Mouse (Mus musculus) induced T-regulatory cell, adult 2 months (primary cell): ENCODE measurements around the gene Tmem216.

Experiments
- DNase-seq: peaks from one replicate; pipeline ENCODE4 v3.0.0-alpha.2; 2012; ENCODE audit warnings: low read depth

Tmem216 gene

DNA sequence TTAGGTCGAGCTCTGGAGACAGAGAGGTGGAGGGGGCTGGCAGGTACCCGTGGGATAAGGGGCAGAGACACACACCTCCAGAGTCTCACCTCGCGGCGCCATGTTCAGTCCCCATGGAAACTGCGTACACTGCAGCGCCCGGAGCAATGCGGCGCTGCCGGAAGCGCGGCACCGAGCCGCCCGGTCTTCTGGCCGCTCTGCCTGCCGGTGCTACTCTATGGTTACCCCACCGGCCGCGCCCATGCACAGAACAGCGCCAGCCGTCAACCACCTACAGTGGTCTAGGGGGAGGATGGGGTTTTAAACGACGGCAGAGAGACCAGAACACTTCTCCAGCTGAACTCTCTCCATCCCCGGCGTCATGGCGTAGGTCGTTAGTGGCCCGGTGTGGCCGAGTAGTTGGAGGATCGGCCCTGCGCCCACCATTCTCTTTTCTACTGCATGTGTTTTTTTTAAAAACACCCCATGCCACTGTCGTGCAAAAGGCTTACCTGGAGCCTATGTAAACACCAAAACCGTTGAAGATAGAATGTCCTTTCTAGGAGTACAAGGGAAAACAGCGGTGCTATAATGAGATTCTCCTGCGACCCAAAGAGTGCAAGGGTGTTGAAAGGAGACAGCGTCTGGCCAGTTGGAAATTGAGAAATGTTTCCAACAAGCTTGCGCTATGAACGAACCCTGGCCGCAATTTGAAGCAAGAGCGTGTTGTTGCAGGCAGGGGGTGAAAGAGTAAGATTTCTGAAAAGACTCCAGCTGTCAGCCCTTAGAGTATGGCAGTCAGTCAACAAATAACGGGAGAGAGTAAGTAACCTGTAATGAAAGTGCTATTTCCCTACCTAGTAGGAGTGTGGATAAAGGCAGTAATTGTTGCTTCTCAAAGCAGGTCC, at the start of gene Tmem216:
TSS of gene Tmem216 (minus strand) at position 615 of the 887 bp plus-strand sequence.
- DNase-seq, result peak; percentile 86

DNA sequence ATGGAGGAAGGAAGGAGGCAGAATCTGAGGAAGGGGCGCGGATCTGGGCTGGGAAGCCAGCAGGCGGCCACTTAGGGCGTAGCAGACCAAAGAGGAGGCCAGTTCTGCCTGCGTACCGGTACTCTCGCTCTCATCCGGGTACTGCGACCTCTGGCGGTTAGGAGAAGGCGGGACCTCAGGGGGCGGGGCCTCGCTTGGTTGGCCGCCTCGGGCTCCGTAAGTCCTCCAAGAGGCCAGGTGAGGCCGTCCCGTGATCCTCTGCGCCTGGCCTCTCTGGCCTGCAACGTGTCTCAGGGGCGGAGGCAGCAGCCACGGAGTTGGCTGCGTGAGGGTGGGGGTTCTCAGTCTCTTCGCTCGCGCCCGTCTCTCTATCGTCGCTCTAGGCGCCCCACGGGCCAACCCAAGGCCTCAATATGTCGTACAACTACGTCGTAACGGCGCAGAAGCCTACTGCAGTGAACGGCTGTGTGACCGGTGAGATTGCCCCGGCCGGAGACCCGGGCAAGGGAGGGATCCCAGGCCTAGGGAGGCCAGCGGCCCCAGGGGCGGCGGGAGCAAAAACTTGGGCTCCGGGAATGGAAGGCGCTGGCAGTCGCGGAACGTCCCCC, 49.4 kb upstream of the Tmem216 start, which contains the start of the genes Ddb1 and Tkfc:
TSS of gene Ddb1 (plus strand) at position 35 of the 608 bp plus-strand sequence.
TSS of gene Tkfc (minus strand) at position 362 of the 608 bp plus-strand sequence.
- DNase-seq, result peak; percentile 99

DNA sequence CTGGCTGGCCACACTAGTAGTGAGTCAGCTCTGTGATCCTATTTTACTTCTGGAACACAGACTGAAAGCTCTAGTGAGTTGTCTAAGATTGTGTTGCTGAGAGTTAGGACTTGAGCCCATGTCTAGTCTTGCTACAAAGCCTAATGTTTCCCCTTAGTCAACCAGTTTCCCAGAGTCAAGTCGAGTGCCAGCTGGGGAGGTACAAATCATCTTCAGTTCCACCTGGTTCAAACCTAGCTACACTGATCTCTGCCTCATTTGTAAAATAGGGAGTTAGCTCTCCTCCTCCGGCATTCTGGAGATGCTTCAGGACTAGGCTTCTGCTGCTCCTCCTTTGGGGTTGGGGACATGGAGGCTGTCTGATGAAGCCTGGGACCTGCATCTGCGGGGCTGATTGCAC, 48.5 kb upstream of the Tmem216 start:
- no peak for DNase-seq

DNA sequence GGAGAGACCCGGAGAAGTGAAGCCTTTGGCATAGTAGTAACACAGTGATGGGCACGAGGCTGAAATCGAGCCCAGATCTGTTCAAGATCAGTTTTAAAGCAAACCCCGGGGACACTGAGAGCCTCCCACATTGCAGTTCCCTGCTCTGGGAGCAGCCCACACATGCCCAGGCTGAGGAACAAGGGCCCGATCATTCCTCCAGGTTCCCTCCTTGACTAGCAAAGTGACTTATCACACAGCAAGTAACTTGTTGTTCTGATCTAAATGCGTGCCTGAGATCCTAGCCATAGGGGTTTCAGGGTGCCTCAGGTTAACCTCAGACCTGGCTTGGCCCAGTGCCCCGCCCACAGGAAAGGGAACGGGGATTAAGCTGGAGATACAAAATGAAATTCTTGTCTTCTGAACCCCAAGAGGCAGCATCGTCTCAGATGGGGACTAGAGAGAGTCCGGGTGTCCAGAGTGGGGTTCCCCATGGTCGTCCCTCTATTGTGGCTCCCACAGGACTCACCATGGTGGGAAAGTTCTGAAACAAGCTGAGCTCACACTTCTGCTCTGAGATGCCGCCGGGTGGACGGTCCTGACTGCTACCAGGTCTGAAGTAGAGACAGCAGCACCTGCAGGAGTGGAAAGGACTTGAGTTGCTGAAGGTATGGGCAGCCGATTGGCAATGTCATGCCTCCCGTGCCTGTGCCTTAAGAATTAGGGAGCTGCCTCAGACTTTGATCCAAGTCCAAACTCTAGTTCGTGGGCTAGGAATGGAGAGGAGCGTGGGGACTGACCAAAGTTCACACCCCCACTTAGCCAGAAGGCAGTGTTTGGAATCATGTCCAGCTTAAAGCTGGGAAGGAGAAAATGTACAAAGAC, 47.9 kb upstream of the Tmem216 start:
- peak; percentile 41 for DNase-seq

DNA sequence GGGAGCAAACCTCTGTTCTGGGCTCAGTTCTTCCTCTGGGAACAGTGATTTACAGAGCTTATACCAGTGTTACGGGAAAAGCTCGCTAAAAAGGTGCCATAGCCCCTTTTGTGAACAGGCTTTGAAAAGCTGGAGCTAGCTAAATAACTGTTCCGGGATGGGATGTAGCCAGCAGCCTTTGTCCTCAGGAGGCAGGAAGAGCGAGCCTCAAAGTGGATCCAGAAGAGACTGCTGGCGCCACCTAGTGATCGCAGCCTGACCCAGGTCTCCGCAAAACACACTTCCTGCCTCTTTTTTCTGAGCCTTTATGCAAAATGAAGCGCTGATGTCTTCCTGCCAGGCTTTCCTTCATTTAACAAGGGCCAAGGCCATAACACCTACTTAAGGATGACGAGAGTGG, 46.7 kb upstream of the Tmem216 start:
- peak; percentile 96 for DNase-seq

DNA sequence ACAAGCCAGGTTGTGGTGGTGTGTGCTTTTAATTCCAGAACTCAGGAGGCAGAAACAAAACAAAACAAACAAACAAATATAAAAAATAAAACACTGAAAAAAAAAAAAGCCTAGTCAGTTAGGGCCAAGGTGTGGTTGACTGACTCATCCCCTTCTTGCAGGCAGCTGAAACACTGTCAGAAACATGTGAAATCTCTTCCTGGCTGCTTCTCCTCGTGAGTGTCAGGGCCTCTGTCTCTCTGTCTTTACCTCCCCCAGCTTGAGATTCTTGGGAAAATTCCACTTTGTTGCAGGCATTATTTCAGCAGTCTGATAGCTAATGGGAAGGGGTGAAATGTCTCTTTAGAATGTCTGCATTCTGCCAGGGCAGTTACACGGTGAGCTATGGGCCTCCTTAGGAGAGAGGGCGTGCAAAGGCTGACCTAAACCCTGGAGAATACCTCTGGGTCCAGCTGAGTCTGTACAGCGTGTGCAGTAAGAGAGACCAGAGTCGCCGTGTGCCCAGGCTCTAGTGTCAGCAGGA, 46.3 kb upstream of the Tmem216 start:
- no peak for DNase-seq

DNA sequence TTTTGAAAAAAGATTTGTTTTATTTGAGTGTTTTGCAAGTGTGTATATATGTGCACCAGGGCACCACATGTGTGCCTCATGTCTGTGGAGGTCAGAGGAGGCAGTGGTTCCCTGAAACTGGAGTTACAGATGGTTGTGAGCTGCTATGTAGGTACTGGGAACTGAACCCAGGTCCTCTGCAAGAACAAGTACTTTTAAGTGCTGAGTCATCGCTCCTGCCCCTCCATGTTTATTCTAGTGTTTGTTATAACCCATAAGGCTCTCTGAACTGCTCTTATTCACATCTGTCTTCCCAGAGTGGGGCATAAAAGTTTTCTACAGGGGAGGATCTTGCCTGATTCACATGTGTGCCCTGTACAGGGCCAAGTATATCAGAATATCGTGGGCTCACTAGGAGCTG, 43.6 kb upstream of the Tmem216 start:
- DNase-seq, result no peak

DNA sequence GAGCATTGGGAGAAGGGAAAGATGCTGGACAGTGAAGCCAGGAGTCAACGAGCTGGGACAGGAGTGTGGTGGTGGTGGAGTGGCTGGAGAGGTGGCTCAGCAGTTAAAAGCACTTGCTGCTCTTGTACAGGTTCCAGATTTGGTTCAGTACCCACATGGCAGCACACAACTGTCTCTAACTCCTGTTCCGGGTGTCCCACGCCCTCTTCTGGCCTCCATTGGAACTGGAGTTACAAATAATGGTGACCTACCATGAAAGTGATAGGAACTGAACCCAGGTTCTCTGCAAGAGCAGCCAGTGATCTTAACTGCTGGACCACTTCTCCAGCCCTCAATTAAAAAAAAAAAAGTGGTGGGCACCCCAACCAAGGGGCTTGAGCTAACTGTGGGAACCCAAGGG, 42.1 kb upstream of the Tmem216 start:
- peak; percentile 59 for DNase-seq

DNA sequence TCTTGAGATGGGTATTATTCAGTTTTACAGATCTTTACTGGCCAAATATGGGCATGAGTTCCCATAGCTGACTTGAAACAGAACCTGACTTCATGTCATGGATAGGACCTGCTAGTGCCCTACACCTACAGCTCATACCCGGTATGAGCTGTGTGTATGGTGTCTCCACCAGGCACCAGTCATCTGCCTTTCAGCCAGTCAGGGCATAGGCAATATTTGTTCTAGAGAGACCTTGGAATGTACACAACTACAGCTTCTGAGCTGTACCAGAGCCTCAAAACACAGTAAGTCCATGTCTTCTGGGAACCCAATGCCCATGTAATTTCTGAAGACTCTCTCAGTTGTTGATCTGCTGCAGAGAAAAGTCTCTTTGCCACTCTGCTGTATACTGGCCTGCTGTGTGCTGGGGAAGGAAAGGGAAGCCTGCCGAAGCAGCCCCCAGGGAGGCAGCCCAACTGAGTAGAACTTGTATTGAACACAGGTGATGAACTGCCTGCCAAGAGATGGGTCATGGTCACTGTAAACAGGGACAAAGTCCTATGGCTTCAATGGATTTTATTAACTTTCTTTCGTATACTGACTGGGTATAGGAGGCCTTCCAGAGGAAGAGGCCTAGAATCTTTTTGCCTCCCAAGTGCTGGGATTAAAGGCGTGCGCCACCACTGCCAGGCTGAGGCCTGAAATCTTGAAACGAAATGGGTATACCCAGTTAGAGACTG, 35.8 kb upstream of the Tmem216 start:
- DNase-seq, result no peak

DNA sequence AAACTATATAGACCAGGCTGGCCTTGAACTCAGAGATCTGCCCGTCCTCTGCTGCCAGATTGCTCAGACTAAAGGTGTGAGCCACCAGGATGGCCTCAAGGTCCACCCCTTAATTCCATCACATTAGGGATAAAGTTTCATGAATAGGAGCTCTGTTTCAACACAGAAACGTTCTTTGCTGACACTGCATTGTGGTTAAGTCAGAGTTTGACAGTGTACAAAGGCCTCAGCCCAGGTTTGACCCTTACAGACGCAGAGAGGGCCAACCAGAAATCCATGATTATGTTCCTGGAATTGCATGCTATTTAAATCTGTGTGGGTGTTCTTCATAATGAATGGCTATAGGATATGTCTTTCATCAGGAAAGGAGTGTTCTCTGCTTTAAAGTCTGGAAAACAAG, 34.3 kb upstream of the Tmem216 start:
- no peak for DNase-seq

DNA sequence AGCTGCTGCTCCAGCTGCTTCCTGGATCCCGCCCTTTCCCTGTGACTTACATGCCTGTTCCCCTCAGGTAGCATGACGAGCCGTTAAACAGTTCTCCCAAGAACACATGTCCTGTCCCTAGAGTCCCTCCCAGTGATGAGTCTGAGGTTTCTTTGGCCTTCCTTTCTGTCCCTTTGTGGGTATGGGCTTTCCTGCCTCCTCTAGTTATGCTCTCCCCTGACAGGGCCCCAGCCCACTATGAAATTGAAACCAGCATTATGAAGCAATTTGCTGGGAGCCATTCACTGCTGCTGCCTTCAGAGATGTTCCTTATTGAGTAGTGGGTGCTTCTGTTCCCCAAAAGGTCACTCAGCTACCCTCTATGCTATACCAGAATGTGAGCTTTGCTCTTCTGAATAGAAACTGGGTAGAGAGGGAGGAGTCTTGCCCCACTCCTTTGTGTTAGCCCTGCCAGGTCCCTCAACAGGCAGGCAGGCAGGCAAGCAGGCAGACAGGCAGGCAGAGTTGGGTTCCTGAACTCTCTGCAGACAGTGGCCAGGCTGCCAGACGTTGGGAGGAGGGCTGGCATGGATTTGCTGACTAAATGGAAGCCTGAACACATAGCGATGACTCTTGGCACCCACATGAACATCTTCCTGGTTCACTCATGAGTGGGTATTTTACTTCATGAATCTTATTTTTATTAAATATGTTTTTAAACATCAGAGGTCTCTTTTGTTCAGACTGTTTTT, 33.3 kb upstream of the Tmem216 start:
- DNase-seq, result no peak

DNA sequence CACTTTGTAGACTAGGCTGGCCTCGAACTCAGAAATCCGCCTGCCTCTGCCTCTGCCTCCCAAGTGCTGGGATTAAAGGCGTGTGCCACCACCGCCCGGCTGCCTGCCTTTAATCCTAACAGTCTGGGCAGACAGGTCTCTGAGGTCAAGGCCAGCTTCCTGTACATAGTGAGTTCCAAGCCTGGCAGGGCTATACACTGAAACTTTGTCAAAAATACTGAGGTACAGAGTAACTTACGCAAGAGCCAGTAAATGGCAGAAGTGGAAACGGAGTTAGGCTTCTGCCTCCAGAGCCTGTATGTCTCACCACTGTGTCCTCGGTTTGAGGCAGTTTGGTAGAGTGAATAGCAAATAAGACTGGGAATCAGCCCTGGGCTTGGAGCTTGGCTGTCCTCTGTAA, 31.2 kb upstream of the Tmem216 start:
- no peak for DNase-seq

DNA sequence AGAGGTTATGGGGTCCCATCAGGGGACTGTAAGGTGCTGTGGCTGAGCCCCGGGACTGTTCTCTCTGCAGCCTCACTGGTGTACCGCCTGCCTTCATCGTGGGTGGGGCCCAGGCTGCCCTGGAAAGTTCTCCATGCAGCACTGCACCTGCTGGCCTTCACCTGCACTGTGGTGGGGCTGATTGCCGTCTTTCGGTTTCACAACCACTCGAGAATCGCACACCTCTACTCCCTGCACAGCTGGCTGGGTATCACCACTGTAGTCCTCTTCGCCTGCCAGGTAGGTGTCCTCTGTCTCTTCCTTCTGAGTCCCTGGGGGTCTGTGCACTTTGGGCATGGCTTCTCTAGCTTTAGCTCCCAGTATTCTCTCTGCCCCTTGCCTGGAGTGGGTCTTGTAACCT, 29.1 kb upstream of the Tmem216 start:
- DNase-seq, result peak; percentile 24

DNA sequence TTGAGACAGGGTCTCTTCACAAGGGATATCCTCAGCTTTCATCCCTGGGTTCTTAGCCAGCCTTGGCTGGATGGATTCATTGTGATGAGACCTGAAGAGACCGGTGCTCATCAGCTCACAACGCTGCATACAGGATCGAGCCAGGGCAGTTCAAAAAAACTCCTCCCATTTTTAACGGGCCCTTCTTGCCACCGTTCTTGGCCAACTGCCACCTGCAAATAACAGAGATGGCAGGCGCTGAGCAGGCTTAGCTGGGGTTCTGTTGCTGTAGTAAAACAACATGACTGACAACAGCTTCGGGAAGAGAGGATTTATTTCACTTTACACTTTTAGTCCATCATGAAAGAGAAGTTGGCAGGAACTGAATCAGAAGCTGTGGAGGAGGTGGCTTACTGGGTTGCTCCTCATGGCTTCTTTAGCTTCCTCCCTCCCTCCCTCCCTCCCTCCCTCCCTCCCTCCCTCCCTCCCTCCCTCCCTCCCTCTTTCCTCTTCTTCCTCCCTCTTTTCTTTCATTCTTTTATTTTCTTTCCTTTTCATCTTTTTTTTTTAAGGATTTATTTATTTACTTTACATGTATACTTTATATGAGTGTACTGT, 27.6 kb upstream of the Tmem216 start:
- no peak for DNase-seq

DNA sequence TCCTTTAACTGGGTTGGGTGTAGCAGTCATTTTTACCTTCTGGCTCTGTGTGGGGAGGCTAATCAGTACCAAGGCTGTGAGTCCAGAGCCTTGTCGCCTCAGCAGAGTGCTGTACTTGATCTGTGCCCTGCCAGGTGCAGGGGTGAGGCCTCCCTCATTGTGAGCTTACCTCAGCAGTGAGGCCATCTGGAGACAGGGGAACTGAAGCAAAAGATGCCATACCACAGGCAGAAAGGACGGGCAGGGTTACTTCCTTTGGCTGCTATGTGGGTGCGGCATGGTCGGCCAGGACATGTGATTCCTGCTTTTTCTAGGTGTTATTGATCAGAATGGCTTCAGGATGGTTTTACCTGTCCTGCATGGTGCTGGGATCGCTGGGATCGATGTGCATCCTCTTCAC, 25.9 kb upstream of the Tmem216 start:
- no peak for DNase-seq

DNA sequence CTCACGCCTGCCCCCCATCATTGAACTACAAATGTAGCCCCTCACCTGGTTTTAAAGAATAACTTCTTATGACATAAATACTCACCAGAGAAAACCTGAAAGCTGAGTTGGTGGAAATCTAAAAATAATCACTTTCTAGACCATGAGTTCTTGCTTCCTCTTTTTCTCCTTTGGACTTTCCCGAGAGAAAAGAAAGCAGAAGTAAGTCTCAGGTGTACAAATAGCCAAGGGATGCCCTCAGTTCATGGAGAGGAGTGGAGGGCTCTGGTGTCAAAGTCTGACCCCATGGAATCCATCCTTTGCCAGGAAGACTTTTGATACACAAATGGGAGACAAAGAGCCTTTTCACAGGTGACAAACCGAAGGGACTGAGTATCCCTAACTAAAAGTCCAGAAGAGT, 24.7 kb upstream of the Tmem216 start:
- DNase-seq, result no peak

DNA sequence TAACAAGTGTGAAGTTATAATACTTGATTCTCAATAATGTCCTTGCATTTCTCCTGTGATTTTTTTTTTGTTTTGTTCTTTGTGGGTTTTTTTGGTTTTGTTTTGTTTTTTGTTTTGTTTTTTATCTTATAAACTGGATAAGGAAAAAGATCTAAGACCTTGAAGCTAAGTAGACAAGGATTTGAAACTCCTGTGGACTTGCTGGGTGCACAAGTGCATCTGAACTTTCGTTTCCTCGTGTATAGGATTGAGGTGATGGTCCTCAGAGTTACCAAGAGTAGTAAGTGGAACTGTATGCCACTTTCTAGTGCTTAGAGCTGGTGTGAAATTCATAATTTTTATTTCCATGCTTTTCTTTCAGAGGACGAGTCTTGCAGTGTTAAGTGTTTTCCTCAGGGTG, 24.1 kb upstream of the Tmem216 start:
- no peak for DNase-seq

DNA sequence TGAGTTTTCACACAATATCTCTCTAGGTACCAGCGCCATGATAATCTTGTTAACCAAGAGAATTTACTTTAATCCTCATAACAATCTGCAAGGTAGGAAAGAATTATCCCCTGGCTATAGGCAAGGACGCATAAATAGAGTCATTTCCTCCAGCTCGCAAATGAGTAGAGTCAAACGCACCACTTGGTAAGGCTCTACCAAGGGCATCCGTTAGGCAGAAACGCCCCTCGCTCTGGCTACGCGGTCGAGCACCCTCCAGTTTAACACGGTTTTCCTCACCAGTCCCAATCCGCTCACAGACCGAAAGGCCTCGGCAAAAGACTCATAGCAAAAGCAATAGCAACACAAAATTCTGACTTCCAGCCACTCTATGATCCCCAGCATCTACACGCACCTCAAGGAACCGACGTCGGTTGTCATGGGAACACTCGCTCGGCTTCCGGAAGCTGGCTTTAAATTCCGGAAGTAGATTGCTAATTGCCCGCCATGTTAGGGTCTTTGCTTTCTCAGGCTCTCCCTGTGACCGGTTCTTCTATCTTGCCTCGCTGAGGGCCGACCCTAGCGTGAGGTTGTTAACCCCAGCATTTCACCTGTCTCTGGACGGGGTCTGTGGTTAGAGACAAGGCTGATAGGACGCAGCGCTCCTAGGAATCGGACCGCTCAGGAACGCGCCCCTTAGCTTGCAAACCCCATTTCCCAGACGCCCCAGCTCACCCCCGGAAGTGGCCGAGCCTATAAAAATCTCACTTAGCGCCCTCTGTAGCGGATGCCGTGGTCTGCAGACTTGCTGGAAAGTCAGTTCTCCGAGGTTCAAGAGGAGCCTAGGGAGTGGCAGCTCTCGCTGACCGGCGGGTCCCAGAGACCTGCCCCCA, 20.9 kb upstream of the Tmem216 start, which contains the start of the genes Cyb561a3 and Tmem138:
TSS of gene Cyb561a3 (plus strand) at position 483 of the 872 bp plus-strand sequence.
TSS of gene Tmem138 (minus strand) at position 673 of the 872 bp plus-strand sequence.
- DNase-seq, result peak; percentile 99

DNA sequence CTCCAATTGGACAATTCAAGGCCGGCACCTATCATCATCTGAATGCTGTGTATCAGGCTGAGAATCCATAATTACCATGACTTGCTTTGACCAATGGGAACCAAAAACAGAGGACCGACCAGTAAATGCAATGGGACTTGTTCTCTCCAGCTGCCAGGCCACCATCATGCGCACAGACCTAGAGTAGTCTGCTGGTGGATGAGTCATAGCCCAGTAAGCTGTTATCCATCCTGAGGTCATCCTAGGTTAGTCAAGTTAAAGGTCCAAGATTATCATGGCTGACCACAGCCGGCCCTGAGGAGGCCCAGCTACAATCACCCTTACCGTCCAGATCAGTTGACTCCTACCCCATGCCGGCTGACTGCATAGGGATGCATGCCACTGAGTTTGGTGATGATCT, 13.6 kb upstream of the Tmem216 start:
- no peak for DNase-seq
